Mouse (Mus musculus) intestine, embryonic 16.5 days (tissue): ENCODE measurements around the gene Lrmda. TPM values are rescaled to one million over a fixed set of nuclear protein-coding genes. Genes with fewer than 3 reads are reported as not detected.

ENCODE experiments used
- ATAC-seq: fragments of 200-750 bp; cut with Nextera tagmentation; 2 replicates; pipeline ENCODE4 v1.8.0; 2017; ENCODE audit warnings: moderate TSS enrichment, moderate library complexity
- H3K27ac ChIP-seq: fragments of 300-500 bp; sonication (generic); 2 replicates; pipeline ENCODE4 v1.5.1; 2014; ENCODE audit warnings: mild to moderate bottlenecking, low read length
- H3K27me3 ChIP-seq: fragments of 300-500 bp; sonication (generic); replicated peaks from 2 replicates; pipeline ENCODE4 v1.6.1; 2014; ENCODE audit warnings: low read length, control low read depth, mixed read lengths; ENCODE audit not compliant: control insufficient read depth, insufficient read depth
- H3K36me3 ChIP-seq: fragments of 300-500 bp; sonication (generic); 2 replicates; pipeline ENCODE4 v1.6.1; 2014; ENCODE audit warnings: low read length, control low read depth; ENCODE audit not compliant: control insufficient read depth, insufficient read depth
- H3K4me1 ChIP-seq: fragments of 300-500 bp; sonication (generic); 2 replicates; pipeline ENCODE4 v1.6.1; 2014; ENCODE audit warnings: low read length, control low read depth, mixed read lengths; ENCODE audit not compliant: control insufficient read depth, insufficient read depth
- H3K4me2 ChIP-seq: fragments of 300-500 bp; sonication (generic); 2 replicates; pipeline ENCODE4 v1.6.1; 2014; ENCODE audit warnings: low read depth, low read length, control low read depth
- H3K4me3 ChIP-seq: fragments of 300-500 bp; sonication (generic); 2 replicates; pipeline ENCODE4 v1.5.1; 2014; ENCODE audit warnings: mild to moderate bottlenecking, low read length
- H3K9ac ChIP-seq: fragments of 300-500 bp; sonication (generic); 2 replicates; pipeline ENCODE4 v1.6.1; 2014; ENCODE audit warnings: low read depth, low read length
- H3K9me3 ChIP-seq: fragments of 300-500 bp; sonication (generic); 2 replicates; pipeline ENCODE4 v1.6.1; 2016; ENCODE audit warnings: low read length, control low read depth; ENCODE audit not compliant: control insufficient read depth
- WGBS: fragments of 180-500 bp; shearing (Covaris S2); extraction: QIAGEN DNeasy Blood & Tissue Kit; methylation state at CpG from one replicate; pipeline ENCODE4 v1.1.7; 2014; 5-methylcytosine and 5-hydroxymethylcytosine counted together
- polyA plus RNA-seq: library from polyadenylated mRNA; unstranded; fragments of >200 nt; fragmentation: Nextera tagmentation; extraction: Ambion mirVana; gene quantifications from 2 replicates; pipeline ENCODE4 v1.2.1, GENCODE M21; 2015

Gene Lrmda
- polyA plus RNA-seq, 1 experiment from 2014 or later: 0.53 TPM

GRCm38 (mm10) chr14:22707958-22708701 is 688.6 kb downstream of the Lrmda start:
- no peak overlapping the region for H3K27ac ChIP-seq
- no peak overlapping the region for H3K4me3 ChIP-seq
- no peaks in the 10 kb centered on the region for H3K36me3 ChIP-seq
- H3K27me3 ChIP-seq: no peaks in the 10 kb centered on the region
- no peak for ATAC-seq
- no peak overlapping the region for H3K9ac ChIP-seq
- 77% methylated on average over 9 of the region's 9 CpGs for WGBS
- no peaks in the 10 kb centered on the region for H3K9me3 ChIP-seq
- no peaks in the 10 kb centered on the region for H3K4me1 ChIP-seq
- H3K4me2 ChIP-seq: no peak overlapping the region

GRCm38 (mm10) chr14:22710071-22710661 is 690.7 kb downstream of the Lrmda start:
- no peaks in the 10 kb centered on the region for H3K27me3 ChIP-seq
- no peak overlapping the region for H3K9ac ChIP-seq
- no peaks in the 10 kb centered on the region for H3K36me3 ChIP-seq
- no peaks in the 10 kb centered on the region for H3K4me1 ChIP-seq
- no peak overlapping the region for H3K4me2 ChIP-seq
- H3K27ac ChIP-seq: no peak overlapping the region
- H3K4me3 ChIP-seq: no peak overlapping the region
- no peak for ATAC-seq
- no peaks in the 10 kb centered on the region for H3K9me3 ChIP-seq
- WGBS: 53% methylated on average over 6 of the region's 6 CpGs

GRCm38 (mm10) chr14:22712388-22712787 is 692.9 kb downstream of the Lrmda start:
- ATAC-seq: no peak
- Histone ChIP-seq H3K27ac (no peak overlapping the region), H3K9me3 (no peaks in the 10 kb centered on the region), H3K4me2 (no peak overlapping the region), H3K4me1 (no peaks in the 10 kb centered on the region), H3K36me3 (no peaks in the 10 kb centered on the region), H3K27me3 (no peaks in the 10 kb centered on the region), H3K9ac (no peak overlapping the region), H3K4me3 (no peak overlapping the region)

GRCm38 (mm10) chr14:22715581-22716378 is 696.3 kb downstream of the Lrmda start:
- Histone ChIP-seq H3K9ac (no peak overlapping the region), H3K36me3 (no peaks in the 10 kb centered on the region), H3K27ac (no peak overlapping the region), H3K9me3 (no peaks in the 10 kb centered on the region), H3K27me3 (no peaks in the 10 kb centered on the region), H3K4me3 (no peak overlapping the region), H3K4me1 (no peaks in the 10 kb centered on the region), H3K4me2 (no peak overlapping the region)
- ATAC-seq: no peak
- WGBS: 60% methylated on average over 6 of the region's 6 CpGs

GRCm38 (mm10) chr14:22719968-22720367 is 700.5 kb downstream of the Lrmda start:
- Histone ChIP-seq H3K4me2 (no peak overlapping the region), H3K4me1 (no peaks in the 10 kb centered on the region), H3K9me3 (no peaks in the 10 kb centered on the region), H3K9ac (no peak overlapping the region), H3K27ac (no peak overlapping the region), H3K4me3 (no peak overlapping the region), H3K27me3 (no peaks in the 10 kb centered on the region), H3K36me3 (no peaks in the 10 kb centered on the region)
- ATAC-seq: no peak
- 90% methylated on average over 1 of the region's 1 CpGs for WGBS

GRCm38 (mm10) chr14:22721845-22722244 is 702.3 kb downstream of the Lrmda start:
- H3K4me2 ChIP-seq: no peak overlapping the region
- no peak overlapping the region for H3K4me3 ChIP-seq
- no peaks in the 10 kb centered on the region for H3K4me1 ChIP-seq
- H3K27ac ChIP-seq: no peak overlapping the region
- H3K27me3 ChIP-seq: no peaks in the 10 kb centered on the region
- no peak for ATAC-seq
- 65% methylated on average over 5 of the region's 5 CpGs for WGBS
- no peaks in the 10 kb centered on the region for H3K9me3 ChIP-seq
- H3K9ac ChIP-seq: no peak overlapping the region
- no peaks in the 10 kb centered on the region for H3K36me3 ChIP-seq

GRCm38 (mm10) chr14:22727548-22727947 is 708.0 kb downstream of the Lrmda start:
- 79% methylated on average over 2 of the region's 2 CpGs for whole genome bisulfite sequencing
- no peak overlapping the region for H3K4me2 ChIP-seq
- no peak overlapping the region for H3K4me3 ChIP-seq
- no peaks in the 10 kb centered on the region for H3K27me3 ChIP-seq
- no peak for ATAC-seq
- no peaks in the 10 kb centered on the region for H3K4me1 ChIP-seq
- no peak overlapping the region for H3K27ac ChIP-seq
- no peak overlapping the region for H3K9ac ChIP-seq
- H3K36me3 ChIP-seq: no peaks in the 10 kb centered on the region
- H3K9me3 ChIP-seq: no peaks in the 10 kb centered on the region

- Histone ChIP-seq H3K27me3 (no peaks in the 10 kb centered on the region), H3K4me3 (no peak overlapping the region), H3K9ac (no peak overlapping the region), H3K4me1 (no peaks in the 10 kb centered on the region), H3K4me2 (no peak overlapping the region), H3K36me3 (no peaks in the 10 kb centered on the region), H3K9me3 (no peaks in the 10 kb centered on the region), H3K27ac (no peak overlapping the region)
- ATAC-seq: no peak
- WGBS: 92% methylated on average over 8 of the region's 8 CpGs
Observed at GRCm38 (mm10) chr14:22728611-22729223, 709.2 kb downstream of the Lrmda start.

GRCm38 (mm10) chr14:22738603-22739002 is 719.1 kb downstream of the Lrmda start:
- no peak overlapping the region for H3K4me2 ChIP-seq
- H3K27me3 ChIP-seq: no peaks in the 10 kb centered on the region
- H3K4me1 ChIP-seq: no peaks in the 10 kb centered on the region
- no peaks in the 10 kb centered on the region for H3K9me3 ChIP-seq
- no peaks in the 10 kb centered on the region for H3K36me3 ChIP-seq
- no peak overlapping the region for H3K4me3 ChIP-seq
- ATAC-seq: no peak
- no peak overlapping the region for H3K9ac ChIP-seq
- H3K27ac ChIP-seq: no peak overlapping the region
- 78% methylated on average over 11 of the region's 11 CpGs for WGBS
